Mouse (Mus musculus): ENCODE data around the gene Ripor3. TPM values are rescaled to one million over a fixed set of nuclear protein-coding genes. Genes with fewer than 3 reads are reported as not detected.

The Ripor3 gene
- polyA plus RNA-seq, 1 experiment from 2014 or later = 3.6 TPM

- no peak overlapping the region for H3K9ac ChIP-seq
- WGBS = 82% methylated on average over 4 of the region's 4 CpGs
- H3K36me3 ChIP-seq = peaks cover 45% of the 10 kb centered on the region
- H3K4me2 ChIP-seq (replicated peaks) = no peak overlapping the region
- H3K4me1 ChIP-seq = peaks cover 12% of the 10 kb centered on the region; the same call in 1 of the 2 replicates
- H3K27ac ChIP-seq = no peak overlapping the region
- H3K4me3 ChIP-seq = no peak overlapping the region
- ATAC-seq (ENCODE audit: insufficient number of reproducible peaks, insufficient read depth, low FRiP score, low TSS enrichment) = no peak
- H3K9me3 ChIP-seq = no peaks in the 10 kb centered on the region
- H3K27me3 ChIP-seq = no peaks in the 10 kb centered on the region
These were observed 47.2 kb downstream of the Ripor3 start for GRCm38 (mm10) chr2:167963176-167963575.

- H3K36me3 ChIP-seq = peaks cover 37% of the 10 kb centered on the region
These were observed 48.1 kb downstream of the Ripor3 start for GRCm38 (mm10) chr2:167962347-167962746.

DNA sequence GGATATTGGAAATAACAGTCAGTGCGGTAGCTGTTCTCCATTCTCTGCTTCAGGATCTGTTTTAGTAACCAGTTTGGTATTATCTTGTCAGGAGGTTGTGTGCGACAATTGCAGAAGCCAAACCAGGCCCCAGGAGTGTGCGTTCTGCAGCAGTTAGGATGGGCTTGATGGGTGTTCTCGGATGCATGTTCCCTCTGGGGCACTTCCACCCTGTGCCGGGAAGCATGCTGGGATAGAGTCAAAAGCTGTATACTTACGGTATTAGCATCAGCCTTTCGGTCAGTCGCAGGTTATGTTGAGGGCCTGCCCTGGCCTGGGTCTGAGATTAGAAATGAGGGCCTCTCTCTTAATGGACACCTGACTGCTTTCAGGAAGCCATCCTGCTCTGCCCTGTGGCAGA is 49.8 kb downstream of the Ripor3 start:
- Histone ChIP-seq H3K27ac (no peak overlapping the region), H3K4me2 (replicated peaks) (no peak overlapping the region), H3K9me3 (no peaks in the 10 kb centered on the region), H3K4me1 (peaks cover 15% of the 10 kb centered on the region; the same call in 1 of the 2 replicates), H3K36me3 (peaks cover 20% of the 10 kb centered on the region), H3K27me3 (no peaks in the 10 kb centered on the region), H3K4me3 (no peak overlapping the region), H3K9ac (no peak overlapping the region)
- WGBS = 81% methylated on average over 8 of the region's 8 CpGs
- no peak for ATAC-seq (ENCODE audit: insufficient number of reproducible peaks, insufficient read depth, low FRiP score, low TSS enrichment)

More at GRCm38 (mm10) chr2:167962347-167962746, 48.1 kb downstream of the Ripor3 start:
- Histone ChIP-seq H3K4me1 (peaks cover 15% of the 10 kb centered on the region; the same call in 1 of the 2 replicates), H3K9me3 (no peaks in the 10 kb centered on the region), H3K27ac (no peak overlapping the region), H3K4me2 (replicated peaks) (no peak overlapping the region), H3K4me3 (no peak overlapping the region), H3K27me3 (no peaks in the 10 kb centered on the region), H3K9ac (no peak overlapping the region)
- ATAC-seq (ENCODE audit: insufficient number of reproducible peaks, insufficient read depth, low FRiP score, low TSS enrichment) = no peak
- 83% methylated on average over 6 of the region's 6 CpGs for WGBS

- Histone ChIP-seq H3K9ac (no peak overlapping the region), H3K9me3 (no peaks in the 10 kb centered on the region), H3K4me3 (no peak overlapping the region), H3K36me3 (peaks cover 14% of the 10 kb centered on the region), H3K27me3 (no peaks in the 10 kb centered on the region), H3K4me2 (replicated peaks) (no peak overlapping the region), H3K27ac (no peak overlapping the region), H3K4me1 (peaks cover 15% of the 10 kb centered on the region; the same call in 1 of the 2 replicates)
- ATAC-seq (ENCODE audit: insufficient number of reproducible peaks, insufficient read depth, low FRiP score, low TSS enrichment) = no peak
- 69% methylated on average over 7 of the region's 7 CpGs for WGBS
These were observed 50.4 kb downstream of the Ripor3 start for GRCm38 (mm10) chr2:167959996-167960395.

DNA sequence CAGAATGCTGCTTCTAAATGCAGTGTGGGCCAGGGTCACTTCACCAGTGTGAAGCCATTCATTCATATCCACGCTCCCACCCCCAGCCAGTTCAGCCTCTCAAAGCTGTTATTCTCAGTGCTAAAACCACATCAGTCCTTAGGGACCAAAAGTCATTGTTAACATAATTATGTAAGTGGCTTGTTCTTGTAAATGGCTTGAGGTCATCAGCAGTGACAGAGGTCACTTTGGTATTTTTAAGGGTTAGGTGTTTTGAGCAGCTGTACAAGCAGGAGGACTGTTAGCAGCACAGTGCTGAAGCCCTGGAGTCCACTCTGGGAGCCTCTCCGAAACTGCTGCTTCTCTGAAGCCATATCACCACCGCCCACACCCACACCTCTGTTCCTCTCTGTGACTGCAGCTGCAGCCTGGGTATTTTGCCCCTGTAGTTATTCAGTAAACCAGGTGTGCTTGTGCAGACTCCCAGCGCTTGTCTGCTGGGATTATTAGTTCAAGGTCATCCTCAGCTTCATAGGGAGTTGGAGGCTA is 51.0 kb downstream of the Ripor3 start:
- peaks cover 8% of the 10 kb centered on the region for H3K36me3 ChIP-seq
- no peak overlapping the region for H3K4me2 ChIP-seq (replicated peaks)
- WGBS = 72% methylated on average over 4 of the region's 4 CpGs
- H3K4me3 ChIP-seq = no peak overlapping the region
- H3K27me3 ChIP-seq = no peaks in the 10 kb centered on the region
- ATAC-seq (ENCODE audit: insufficient number of reproducible peaks, insufficient read depth, low FRiP score, low TSS enrichment) = no peak
- peaks cover 15% of the 10 kb centered on the region; the same call in 1 of the 2 replicates for H3K4me1 ChIP-seq
- H3K9ac ChIP-seq = no peak overlapping the region
- H3K9me3 ChIP-seq = no peaks in the 10 kb centered on the region
- no peak overlapping the region for H3K27ac ChIP-seq

- ATAC-seq (ENCODE audit: insufficient number of reproducible peaks, insufficient read depth, low FRiP score, low TSS enrichment) = no peak
- 44% methylated on average over 4 of the region's 4 CpGs for WGBS
- Histone ChIP-seq H3K27me3 (no peaks in the 10 kb centered on the region), H3K4me2 (replicated peaks) (no peak overlapping the region), H3K4me1 (peaks cover 15% of the 10 kb centered on the region; the same call in 1 of the 2 replicates), H3K9me3 (no peaks in the 10 kb centered on the region), H3K9ac (no peak overlapping the region), H3K4me3 (no peak overlapping the region), H3K27ac (no peak overlapping the region), H3K36me3 (peaks cover 3% of the 10 kb centered on the region; the same call in 1 of the 2 replicates)
These were observed 51.6 kb downstream of the Ripor3 start for GRCm38 (mm10) chr2:167958843-167959242.

- Histone ChIP-seq H3K4me3 (no peak overlapping the region), H3K9me3 (no peaks in the 10 kb centered on the region), H3K4me1 (peaks cover 15% of the 10 kb centered on the region; the same call in 1 of the 2 replicates), H3K9ac (no peak overlapping the region), H3K36me3 (no peaks in the 10 kb centered on the region), H3K27ac (no peak overlapping the region), H3K27me3 (no peaks in the 10 kb centered on the region), H3K4me2 (replicated peaks) (no peak overlapping the region)
- 69% methylated on average over 5 of the region's 5 CpGs for WGBS
- no peak for ATAC-seq (ENCODE audit: insufficient number of reproducible peaks, insufficient read depth, low FRiP score, low TSS enrichment)
These were observed 52.2 kb downstream of the Ripor3 start for GRCm38 (mm10) chr2:167958082-167958788.

DNA sequence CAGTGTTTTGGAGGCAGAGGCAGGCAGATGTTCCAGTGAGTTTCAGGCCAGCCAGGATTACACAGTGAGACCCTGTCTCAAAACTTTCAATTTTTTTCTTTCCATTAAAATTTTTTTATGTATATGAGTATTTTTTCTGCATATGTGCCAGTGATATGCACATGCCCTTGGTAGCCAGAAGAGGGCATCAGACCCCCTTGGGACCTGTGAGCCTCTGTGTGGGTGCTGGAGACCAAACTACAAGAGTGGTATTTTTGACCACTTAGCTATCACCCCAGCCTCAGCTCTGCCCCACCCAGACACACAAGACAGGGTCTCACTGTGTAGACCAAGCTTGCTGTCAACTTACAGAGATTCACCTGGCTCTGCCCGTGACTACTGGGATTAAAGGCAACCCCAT is 52.9 kb downstream of the Ripor3 start:
- no peaks in the 10 kb centered on the region for H3K27me3 ChIP-seq
- no peak overlapping the region for H3K27ac ChIP-seq
- H3K4me2 ChIP-seq (replicated peaks) = no peak overlapping the region
- peaks cover 15% of the 10 kb centered on the region; the same call in 1 of the 2 replicates for H3K4me1 ChIP-seq
- ATAC-seq (ENCODE audit: insufficient number of reproducible peaks, insufficient read depth, low FRiP score, low TSS enrichment) = no peak
- H3K4me3 ChIP-seq = no peak overlapping the region
- no peak overlapping the region for H3K9ac ChIP-seq
- H3K36me3 ChIP-seq = no peaks in the 10 kb centered on the region
- 95% methylated on average over 1 of the region's 1 CpGs for WGBS
- H3K9me3 ChIP-seq = no peaks in the 10 kb centered on the region

GRCm38 (mm10) chr2:167954928-167955327 is 55.5 kb downstream of the Ripor3 start:
- Histone ChIP-seq H3K9me3 (no peaks in the 10 kb centered on the region), H3K27me3 (no peaks in the 10 kb centered on the region), H3K27ac (no peak overlapping the region), H3K4me1 (peaks cover 15% of the 10 kb centered on the region; the same call in 1 of the 2 replicates), H3K4me2 (replicated peaks) (no peak overlapping the region), H3K9ac (no peak overlapping the region), H3K4me3 (no peak overlapping the region), H3K36me3 (no peaks in the 10 kb centered on the region)
- ATAC-seq (ENCODE audit: insufficient number of reproducible peaks, insufficient read depth, low FRiP score, low TSS enrichment) = no peak
- WGBS = 86% methylated on average over 7 of the region's 7 CpGs

GRCm38 (mm10) chr2:167953819-167954218 is 56.6 kb downstream of the Ripor3 start:
- no peak overlapping the region for H3K9ac ChIP-seq
- ATAC-seq (ENCODE audit: insufficient number of reproducible peaks, insufficient read depth, low FRiP score, low TSS enrichment) = no peak
- no peak overlapping the region for H3K4me3 ChIP-seq
- H3K36me3 ChIP-seq = no peaks in the 10 kb centered on the region
- H3K4me1 ChIP-seq = peaks cover 16% of the 10 kb centered on the region
- no peak overlapping the region for H3K27ac ChIP-seq
- no peaks in the 10 kb centered on the region for H3K27me3 ChIP-seq
- 78% methylated on average over 10 of the region's 10 CpGs for WGBS
- no peak overlapping the region for H3K4me2 ChIP-seq (replicated peaks)
- H3K9me3 ChIP-seq = no peaks in the 10 kb centered on the region

DNA sequence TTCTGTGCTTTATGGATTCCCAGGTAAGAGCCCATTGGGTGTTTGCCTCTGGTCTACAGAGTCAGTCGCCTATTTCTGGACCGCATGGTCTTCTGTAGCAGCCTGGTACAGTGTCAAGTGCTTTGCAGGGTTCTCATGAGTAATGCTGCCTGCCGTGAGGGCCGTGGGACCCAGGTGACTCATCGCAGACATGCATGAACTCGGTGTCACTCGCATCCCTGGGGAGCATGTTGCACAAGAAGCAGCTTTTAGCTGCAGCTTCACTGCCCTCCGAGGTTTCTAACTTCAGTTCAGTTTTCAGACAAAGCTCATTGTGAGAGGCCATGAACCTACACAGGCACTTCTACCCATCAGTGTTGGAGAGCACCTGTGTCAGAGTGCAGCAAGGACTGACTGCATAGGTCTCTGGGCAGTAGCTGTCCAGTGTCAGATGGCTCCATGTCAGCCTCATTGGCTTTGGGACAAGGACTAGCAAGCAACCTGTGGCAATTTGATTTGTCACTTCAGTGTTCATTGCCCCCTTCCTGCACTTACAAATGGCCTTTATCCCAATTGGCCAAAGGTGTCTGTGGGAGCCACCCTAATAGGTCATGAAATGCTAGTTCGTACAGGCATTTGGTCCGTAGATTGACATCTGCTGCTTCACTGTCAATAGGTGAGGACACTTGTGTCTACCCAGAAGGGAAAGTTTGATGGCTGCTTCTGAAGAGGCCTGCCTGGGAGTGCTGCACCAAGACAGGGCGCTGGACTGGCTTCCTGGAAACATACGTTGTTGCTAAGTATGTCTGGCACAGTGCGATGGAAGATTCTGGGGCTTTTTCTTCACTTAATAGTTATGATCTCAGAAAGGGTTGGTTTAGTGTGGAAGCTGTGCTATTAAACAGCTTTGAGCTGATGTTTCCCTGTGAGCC is 58.9 kb downstream of the Ripor3 start:
- Histone ChIP-seq H3K36me3 (no peaks in the 10 kb centered on the region), H3K4me1 (peaks cover 11% of the 10 kb centered on the region; the same call in 1 of the 2 replicates), H3K9ac (no peak overlapping the region), H3K4me3 (no peak overlapping the region), H3K9me3 (no peaks in the 10 kb centered on the region), H3K4me2 (replicated peaks) (no peak overlapping the region), H3K27me3 (no peaks in the 10 kb centered on the region), H3K27ac (no peak overlapping the region)
- 89% methylated on average over 13 of the region's 13 CpGs for WGBS
- ATAC-seq (ENCODE audit: insufficient number of reproducible peaks, insufficient read depth, low FRiP score, low TSS enrichment) = no peak
